Mouse (Mus musculus) lung, adult 2 months (tissue): ENCODE data around the gene Rho.

Experiments
- CTCF ChIP-seq: fragments of 200-500 bp; IDR thresholded peaks from 2 replicates; pipeline ENCODE4 v1.5.1; 2011; ENCODE audit warnings: mild to moderate bottlenecking, low read length, control low read depth; ENCODE audit not compliant: insufficient read depth
- POLR2A ChIP-seq: fragments of 200-500 bp; IDR thresholded peaks from 2 replicates; pipeline ENCODE4 v1.6.1; 2011; ENCODE audit warnings: low read depth, mild to moderate bottlenecking, control low read depth, low read length, borderline replicate concordance; ENCODE audit errors: extremely low read depth

DNA sequence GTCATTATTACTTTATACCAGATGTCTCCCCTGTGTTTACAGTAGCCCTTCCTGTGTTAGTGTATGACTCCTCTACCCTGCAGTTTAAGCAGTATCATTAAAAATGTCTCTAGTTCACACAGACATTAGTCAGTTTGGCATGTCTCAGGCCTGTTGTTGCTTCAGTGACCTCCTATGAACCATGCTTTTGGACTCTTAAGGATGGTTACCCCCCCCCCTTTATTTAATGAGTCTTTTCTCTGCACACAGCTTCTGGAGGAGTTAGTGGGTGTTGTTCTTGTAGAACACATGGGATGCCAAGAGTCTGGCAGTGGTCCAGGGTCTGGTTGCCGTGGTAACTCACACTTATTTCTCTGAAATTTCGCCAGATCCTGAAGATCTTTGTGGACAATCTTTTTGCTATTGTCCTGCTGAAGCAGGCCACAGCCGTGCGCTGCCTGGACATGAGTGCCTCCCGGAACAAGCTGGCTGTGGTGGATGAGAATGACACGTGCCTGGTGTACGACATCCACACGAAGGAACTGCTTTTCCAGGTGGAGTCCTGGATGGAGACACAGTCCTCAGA is 40.0 kb upstream of the Rho start:
- TF ChIP-seq CTCF (no peak), POLR2A (no peak)
